12 mouse cellular contexts compared by ENCODE assay signal in genomic region chr5:139702236-139702635, GRCm38 (mm10). TPM values are rescaled to one million over a fixed set of nuclear protein-coding genes. Genes with fewer than 3 reads are reported as not detected.
DNase-seq lines count a peak whose midpoint lies in the region; ATAC-seq and TF ChIP-seq lines count a peak whose summit lies in the region.
"Had no signal": no experiment of that assay in that cellular context is flagged by ENCODE, and none has a peak within 500 bp of the region (broad histone marks: within the 10 kb centered on the region; RNA-seq: fewer than 3 reads in every experiment).

No protein-coding gene starts in this region.

- DNase-seq in CH12.LX (ENCODE audit: extremely low read depth) (peak; percentile 49), MEL-GATA-1-ER (ENCODE audit: extremely low read depth, low read depth) (peak; percentile 81)
- DNase-seq in left cerebral cortex, postnatal 25 days (ENCODE audit: low spot score in 2 of 2): no peak
- no peak for DNase-seq in cerebellum, adult 11-12 months
- DNase-seq in spleen, adult 12 weeks (ENCODE audit: low spot score): no peak
- DNase-seq: gastrocnemius, postnatal 10 days had no signal

- H3K9me3 ChIP-seq in intestine, embryonic 15.5 days: no peaks in the 10 kb centered on the region
- H3K9me3 ChIP-seq in intestine, postnatal 0 days (ENCODE audit: control insufficient read depth): no peaks in the 10 kb centered on the region
- peaks cover 8% of the 10 kb centered on the region for H3K9me3 ChIP-seq in CH12.LX (replicated peaks; ENCODE audit: low read length)
- no peaks in the 10 kb centered on the region for H3K9me3 ChIP-seq in liver, embryonic 15.5 days (replicated peaks)
- H3K9me3 ChIP-seq: embryonic facial prominence, embryonic 13.5 days; forebrain, embryonic 12.5 days had no signal

- H3K27me3 ChIP-seq in intestine, embryonic 15.5 days (replicated peaks): no peaks in the 10 kb centered on the region
- no peaks in the 10 kb centered on the region for H3K27me3 ChIP-seq in intestine, postnatal 0 days (replicated peaks; ENCODE audit: control insufficient read depth, insufficient read depth, low read length)
- no peaks in the 10 kb centered on the region for H3K27me3 ChIP-seq in CH12.LX (replicated peaks)
- no peaks in the 10 kb centered on the region for H3K27me3 ChIP-seq in liver, embryonic 15.5 days
- H3K27me3 ChIP-seq: embryonic facial prominence, embryonic 13.5 days had no signal

- peak; percentile 24; the same call in 1 of the 2 replicates for ATAC-seq in intestine, embryonic 15.5 days
- no peak for ATAC-seq in intestine, postnatal 0 days
- ATAC-seq in liver, embryonic 15.5 days (ENCODE audit: insufficient read depth): peak; percentile 61

- H3K4me3 ChIP-seq in intestine, embryonic 15.5 days (replicated peaks): no peak overlapping the region
- H3K4me3 ChIP-seq in intestine, postnatal 0 days (ENCODE audit: low read depth, low read length): no peak overlapping the region
- H3K4me3 ChIP-seq in CH12.LX (replicated peaks in 1 of 3; ENCODE audit: low read depth in 2 of 3, low read length in 2 of 3, poor library complexity in 1 of 3): no peak overlapping the region
- H3K4me3 ChIP-seq in liver, embryonic 15.5 days (replicated peaks): no peak overlapping the region
- H3K4me3 ChIP-seq: embryonic facial prominence, embryonic 13.5 days; forebrain, embryonic 12.5 days had no signal

- no peak for TF ChIP-seq CTCF in intestine, postnatal 0 days (IDR thresholded peaks at IDR 0.05; ENCODE audit: low read depth)
- TF ChIP-seq CTCF in CH12.LX (conservative IDR thresholded peaks at IDR 0.05 in 1 of 2, IDR thresholded peaks at IDR 0.05 in 1 of 2; ENCODE audit: low read depth in 2 of 2, low read length in 2 of 2): no peak

- H3K4me2 ChIP-seq in intestine, embryonic 15.5 days (replicated peaks): no peak overlapping the region
- no peak overlapping the region for H3K4me2 ChIP-seq in intestine, postnatal 0 days (replicated peaks; ENCODE audit: low read depth)
- H3K4me2 ChIP-seq in CH12.LX (ENCODE audit: insufficient read depth, low read depth, poor library complexity, severe bottlenecking): no peak overlapping the region
- H3K4me2 ChIP-seq in liver, embryonic 15.5 days: no peak overlapping the region; the same call in 1 of the 2 replicates
- H3K4me2 ChIP-seq: embryonic facial prominence, embryonic 13.5 days; forebrain, embryonic 12.5 days had no signal

- no peaks in the 10 kb centered on the region for H3K79me2 ChIP-seq in CH12.LX (replicated peaks; ENCODE audit: control insufficient read depth, extremely low read depth, insufficient read depth, poor library complexity, severe bottlenecking)

- no peak for TF ChIP-seq POLR2A in CH12.LX (IDR thresholded peaks at IDR 0.05; ENCODE audit: low read depth, low read length)

- 50% methylated on average over 10 of the region's 10 CpGs for WGBS in intestine, embryonic 15.5 days
- 30% methylated on average over 10 of the region's 10 CpGs for WGBS in intestine, postnatal 0 days
- WGBS in liver, embryonic 15.5 days (ENCODE audit: insufficient replicate concordance): 16% methylated on average over 10 of the region's 10 CpGs

- TF ChIP-seq RAD21 in CH12.LX (IDR thresholded peaks at IDR 0.05; ENCODE audit: low read depth, low read length): no peak

- no peak overlapping the region for H3K9ac ChIP-seq in intestine, embryonic 15.5 days
- H3K9ac ChIP-seq in intestine, postnatal 0 days (ENCODE audit: low read depth, low read length): no peak overlapping the region
- H3K9ac ChIP-seq in CH12.LX (ENCODE audit: insufficient read depth, low read depth): no peak overlapping the region
- H3K9ac ChIP-seq in liver, embryonic 15.5 days: no peak overlapping the region
- H3K9ac ChIP-seq: embryonic facial prominence, embryonic 13.5 days; forebrain, embryonic 12.5 days had no signal

- intact Hi-C loops in left cerebral cortex, postnatal 25 days (cut with DNase I): no loop called here

- no peaks in the 10 kb centered on the region; the same call in 1 of the 2 replicates for H3K36me3 ChIP-seq in intestine, embryonic 15.5 days
- H3K36me3 ChIP-seq in intestine, postnatal 0 days (ENCODE audit: control insufficient read depth, insufficient read depth): peaks cover 18% of the 10 kb centered on the region
- peaks cover 0 to 11% of the 10 kb centered on the region in 2 experiments for H3K36me3 ChIP-seq in CH12.LX (replicated peaks in 1 of 2; ENCODE audit: control insufficient read depth in 1 of 2, insufficient read depth in 1 of 2, low read length in 1 of 2)
- peaks cover 19% of the 10 kb centered on the region for H3K36me3 ChIP-seq in liver, embryonic 15.5 days (replicated peaks)
- H3K36me3 ChIP-seq: forebrain, embryonic 12.5 days had no signal

- no peak overlapping the region for H3K27ac ChIP-seq in intestine, embryonic 15.5 days
- no peak overlapping the region for H3K27ac ChIP-seq in intestine, postnatal 0 days (ENCODE audit: low read depth, low read length)
- no peak overlapping the region for H3K27ac ChIP-seq in CH12.LX (ENCODE audit: insufficient read depth, low read depth)
- H3K27ac ChIP-seq in liver, embryonic 15.5 days (replicated peaks): no peak overlapping the region
- H3K27ac ChIP-seq: embryonic facial prominence, embryonic 13.5 days; forebrain, embryonic 12.5 days; hindbrain, postnatal 0 days had no signal

- in situ Hi-C loops in CH12.LX (cut with MboI; ENCODE audit: low pct_ligation_motif_present, low pct_unique_long_range_greater_than_20kb, low sequenced_read_pairs): no loop called here

- H3K4me1 ChIP-seq in intestine, embryonic 15.5 days (replicated peaks): 0 out of 2 replicates have a peak, but pooled peaks cover 3% of the 10 kb centered on the region
- no peaks in the 10 kb centered on the region for H3K4me1 ChIP-seq in intestine, postnatal 0 days (replicated peaks; ENCODE audit: control insufficient read depth, insufficient read depth, low read length)
- H3K4me1 ChIP-seq in CH12.LX (ENCODE audit: control insufficient read depth in 1 of 2, insufficient read depth in 2 of 2): peaks cover 0 to 18% of the 10 kb centered on the region in 2 experiments; a peak in 3 of 4 replicates
- peaks cover 12% of the 10 kb centered on the region for H3K4me1 ChIP-seq in liver, embryonic 15.5 days (replicated peaks)
- H3K4me1 ChIP-seq: embryonic facial prominence, embryonic 13.5 days had no signal

- dilution Hi-C loops in CH12.LX (cut with MboI; ENCODE audit: extremely low pct_ligation_motif_present, extremely low pct_unique_long_range_greater_than_20kb, low sequenced_read_pairs): no loop called here

- TF ChIP-seq EP300 in CH12.LX (IDR thresholded peaks at IDR 0.05; ENCODE audit: low read length): peak; percentile 59

TF ChIP-seq in CH12.LX, 34 proteins besides CTCF, POLR2A, EP300 and RAD21:
- TF ChIP-seq BHLHE40 (IDR thresholded peaks at IDR 0.05; ENCODE audit: low read depth, low read length): peak; percentile 92
- TF ChIP-seq ETS1 (conservative IDR thresholded peaks at IDR 0.05; ENCODE audit: low read depth, low read length): peak; percentile 46
- no peak for TF ChIP-seq USF1 (IDR thresholded peaks at IDR 0.05; ENCODE audit: low read depth, low read length)
- peak; percentile 35; the same call in 1 of the 2 replicates for TF ChIP-seq IRF4 (IDR thresholded peaks at IDR 0.05; ENCODE audit: low read depth, low read length)
- TF ChIP-seq GABPA (IDR thresholded peaks at IDR 0.05; ENCODE audit: insufficient replicate concordance, low read depth, low read length): no peak
- no peak for TF ChIP-seq TBP (conservative IDR thresholded peaks at IDR 0.05; ENCODE audit: low read depth, low read length)
- no peak for TF ChIP-seq JUN (IDR thresholded peaks at IDR 0.05; ENCODE audit: insufficient read depth, low read depth, low read length)
- 0 out of 2 replicates have a peak, but pooled peaks have one; percentile 12 for TF ChIP-seq JUND (conservative IDR thresholded peaks at IDR 0.05; ENCODE audit: low read depth, low read length)

RNA-seq across cellular contexts. Expression of gene Micall2, which starts 33.9 kb away (rescaled TPM):
- 8.3 and 8.4 TPM in 2 replicates for polyA plus RNA-seq in intestine, embryonic 15.5 days (2015; fragmentation: Nextera tagmentation; extraction: Ambion mirVana)
- polyA plus RNA-seq in intestine, postnatal 0 days (2015; fragmentation: Nextera tagmentation; extraction: Ambion mirVana): 12.8 and 13.0 TPM in 2 replicates
- total RNA-seq in CH12.LX (2012; rRNA removed): 1.7 and 2.1 TPM in 2 replicates
- total RNA-seq in CH12.LX (2014; rRNA removed): 1.2 and 1.3 TPM in 2 replicates
- polyA plus RNA-seq in CH12.LX (2012; ENCODE audit: insufficient read length, low read depth): 1.7 and 3.0 TPM in 2 replicates
- 12.1 and 12.3 TPM in 2 replicates for polyA plus RNA-seq in liver, embryonic 15.5 days (2015; fragmentation: Nextera tagmentation; extraction: Ambion mirVana)
- total RNA-seq in left cerebral cortex, postnatal 25 days (2021): 1 to 10 TPM; 2.0 to 2.4 TPM

Comparison
In these comparisons a context has a peak if more than half of its experiments do, and no peak if none do; other contexts are left out.
1. DNase-seq: peak in CH12.LX (single experiment) and MEL-GATA-1-ER (single experiment); none in left cerebral cortex, postnatal 25 days (0 of 2), cerebellum, adult 11-12 months (single experiment) and spleen, adult 12 weeks (single experiment).